Mouse (Mus musculus): ENCODE results near the gene Syngr3.

GRCm38 (mm10) chr17:24723881-24724180 lies 34.1 kb upstream of the Syngr3 start:
- TF ChIP-seq CTCF (IDR thresholded peaks at IDR 0.05; ENCODE audit: low read depth) (no peak), EP300 (IDR thresholded peaks at IDR 0.05; ENCODE audit: low read depth) (no peak)
